9 mouse cellular contexts compared by ENCODE assay signal in the genomic region with DNA sequence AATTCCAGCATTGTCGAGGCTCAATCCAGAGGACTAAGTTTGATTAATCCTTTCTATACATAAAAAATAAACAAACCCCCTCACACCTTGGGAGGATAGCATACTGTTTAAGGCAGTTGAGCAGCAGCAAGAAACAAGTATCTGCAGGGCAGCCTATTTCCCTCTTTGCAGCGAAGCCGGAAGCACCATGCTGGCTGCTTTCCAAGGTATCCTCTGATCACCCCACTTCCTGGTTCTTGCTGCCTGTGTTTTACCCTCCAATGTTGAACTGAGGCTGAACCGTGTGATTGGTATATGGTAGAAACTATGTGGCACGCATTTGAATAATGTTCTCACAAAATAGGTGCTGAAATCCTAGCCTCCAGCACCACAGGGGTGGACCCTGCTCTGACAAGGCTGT. TPM values are rescaled to one million over a fixed set of nuclear protein-coding genes. Genes with fewer than 3 reads are reported as not detected.
DNase-seq lines count a peak whose midpoint lies in the region; ATAC-seq and TF ChIP-seq lines count a peak whose summit lies in the region.
"Had no signal": no experiment of that assay in that cellular context is flagged by ENCODE, and none has a peak within 500 bp of the region (broad histone marks: within the 10 kb centered on the region; RNA-seq: fewer than 3 reads in every experiment).

No protein-coding gene starts in this region.

- no peak for TF ChIP-seq POLR2A in CH12.LX (IDR thresholded peaks at IDR 0.05; ENCODE audit: low read depth, low read length)

- ATAC-seq in heart, embryonic 15.5 days (replicated peaks; ENCODE audit: insufficient number of reproducible peaks, insufficient read depth, low FRiP score, low read depth): no peak
- ATAC-seq in megakaryocyte progenitor cell, adult 5-6 weeks (replicated peaks; ENCODE audit: poor library complexity): peak; percentile 79

- DNase-seq in adrenal gland, adult (ENCODE audit: inconsistent age in 2 of 2, low spot score in 1 of 2): peak; percentile 47 to 73
- no peak for DNase-seq in adrenal gland, postnatal 4 days (ENCODE audit: low spot score in 2 of 2)
- DNase-seq in CH12.LX (ENCODE audit: extremely low read depth): no peak
- DNase-seq in kidney, postnatal 36 days: peak; percentile 79 to 81
- DNase-seq in thymus, postnatal 25 days: peak; percentile 80
- no peak for DNase-seq in frontal cortex, postnatal 25 days (ENCODE audit: low spot score in 2 of 2)

- in situ Hi-C loops in CH12.LX (cut with MboI; ENCODE audit: low pct_ligation_motif_present, low pct_unique_long_range_greater_than_20kb, low sequenced_read_pairs): no loop called here

- H3K27ac ChIP-seq in CH12.LX (ENCODE audit: insufficient read depth, low read depth): no peak overlapping the region
- 0 out of 2 replicates have a peak overlapping the region, but pooled peaks have one; percentile 15 for H3K27ac ChIP-seq in heart, embryonic 15.5 days
- H3K27ac ChIP-seq: embryonic facial prominence, embryonic 15.5 days had no signal

- TF ChIP-seq EP300 in CH12.LX (IDR thresholded peaks at IDR 0.05; ENCODE audit: low read length): no peak

- no peaks in the 10 kb centered on the region for H3K27me3 ChIP-seq in CH12.LX (replicated peaks)
- H3K27me3 ChIP-seq in heart, embryonic 15.5 days: no peaks in the 10 kb centered on the region
- H3K27me3 ChIP-seq: embryonic facial prominence, embryonic 15.5 days had no signal

- no peaks in the 10 kb centered on the region for H3K36me3 ChIP-seq in CH12.LX (replicated peaks in 1 of 2; ENCODE audit: control insufficient read depth in 1 of 2, insufficient read depth in 1 of 2, low read length in 1 of 2)
- no peaks in the 10 kb centered on the region for H3K36me3 ChIP-seq in heart, embryonic 15.5 days
- H3K36me3 ChIP-seq: embryonic facial prominence, embryonic 15.5 days had no signal

- no peak for TF ChIP-seq CTCF in CH12.LX (conservative IDR thresholded peaks at IDR 0.05 in 1 of 2, IDR thresholded peaks at IDR 0.05 in 1 of 2; ENCODE audit: low read depth in 2 of 2, low read length in 2 of 2)

- no peak overlapping the region for H3K4me2 ChIP-seq in CH12.LX (ENCODE audit: insufficient read depth, low read depth, poor library complexity, severe bottlenecking)
- no peak overlapping the region for H3K4me2 ChIP-seq in heart, embryonic 15.5 days
- H3K4me2 ChIP-seq: embryonic facial prominence, embryonic 15.5 days had no signal

- TF ChIP-seq RAD21 in CH12.LX (IDR thresholded peaks at IDR 0.05; ENCODE audit: low read depth, low read length): no peak

- no peak overlapping the region for H3K4me3 ChIP-seq in CH12.LX (replicated peaks in 1 of 3; ENCODE audit: low read depth in 2 of 3, low read length in 2 of 3, poor library complexity in 1 of 3)
- H3K4me3 ChIP-seq in heart, embryonic 15.5 days: no peak overlapping the region
- H3K4me3 ChIP-seq: embryonic facial prominence, embryonic 15.5 days had no signal

- 35% methylated on average over 5 of the region's 5 CpGs for WGBS in heart, embryonic 15.5 days

- H3K4me1 ChIP-seq in CH12.LX (ENCODE audit: control insufficient read depth in 1 of 2, insufficient read depth in 2 of 2): peaks cover 4 to 7% of the 10 kb centered on the region in 2 experiments; a peak in 2 of 4 replicates
- no peaks in the 10 kb centered on the region for H3K4me1 ChIP-seq in heart, embryonic 15.5 days (replicated peaks)
- H3K4me1 ChIP-seq: embryonic facial prominence, embryonic 15.5 days had no signal

- no peak overlapping the region for H3K9ac ChIP-seq in CH12.LX (ENCODE audit: insufficient read depth, low read depth)
- no peak overlapping the region for H3K9ac ChIP-seq in heart, embryonic 15.5 days
- H3K9ac ChIP-seq: embryonic facial prominence, embryonic 15.5 days had no signal

- dilution Hi-C loops in CH12.LX (cut with MboI; ENCODE audit: extremely low pct_ligation_motif_present, extremely low pct_unique_long_range_greater_than_20kb, low sequenced_read_pairs): no loop called here

- H3K79me2 ChIP-seq in CH12.LX (replicated peaks; ENCODE audit: control insufficient read depth, extremely low read depth, insufficient read depth, poor library complexity, severe bottlenecking): no peaks in the 10 kb centered on the region

- H3K9me3 ChIP-seq in CH12.LX (replicated peaks; ENCODE audit: low read length): no peaks in the 10 kb centered on the region
- no peaks in the 10 kb centered on the region for H3K9me3 ChIP-seq in heart, embryonic 15.5 days (replicated peaks)
- H3K9me3 ChIP-seq: embryonic facial prominence, embryonic 15.5 days had no signal

TF ChIP-seq in CH12.LX, 34 proteins besides CTCF, POLR2A, EP300 and RAD21:
- peak; percentile 30; the same call in 1 of the 2 replicates for TF ChIP-seq ELF1 (IDR thresholded peaks at IDR 0.05; ENCODE audit: low read depth, low read length)
- TF ChIP-seq JUND (conservative IDR thresholded peaks at IDR 0.05; ENCODE audit: low read depth, low read length): no peak
TF ChIP-seq in CH12.LX: peak in this region for 1.

RNA-seq across cellular contexts. Expression of a gene that starts 6.7 kb away (rescaled TPM):
- total RNA-seq in adrenal gland, postnatal 4 days (2021): 100 to 1,000 TPM; 590 to 658 TPM
- total RNA-seq in CH12.LX (2012; rRNA removed): 260 and 311 TPM in 2 replicates
- 459 and 511 TPM in 2 replicates for total RNA-seq in CH12.LX (2014; rRNA removed)
- 549 and 597 TPM in 2 replicates for polyA plus RNA-seq in CH12.LX (2012; ENCODE audit: insufficient read length, low read depth)
- polyA plus RNA-seq in heart, embryonic 15.5 days (2015; fragmentation: Nextera tagmentation; extraction: Ambion mirVana): 332 and 350 TPM in 2 replicates
- 254 and 283 TPM in 2 replicates for total RNA-seq in megakaryocyte progenitor cell, adult 5-6 weeks (2015)
- total RNA-seq in megakaryocyte progenitor cell, adult 5-6 weeks (2017): 684 and 913 TPM in 2 replicates

RNA-seq across cellular contexts. Expression of a gene that starts 29.9 kb away (rescaled TPM):
- total RNA-seq in adrenal gland, postnatal 4 days (2021): 10 to 100 TPM in 1 of 2 experiments, 1 to 10 TPM in 1; 2.1 to 33.7 TPM
- 0.13 TPM in 2 replicates for total RNA-seq in CH12.LX (2012; rRNA removed)
- not detected in 2 replicates for total RNA-seq in CH12.LX (2014; rRNA removed)
- polyA plus RNA-seq in CH12.LX (2012; ENCODE audit: insufficient read length, low read depth): 0.20 and 0.23 TPM in 2 replicates
- 0.64 and 0.67 TPM in 2 replicates for polyA plus RNA-seq in heart, embryonic 15.5 days (2015; fragmentation: Nextera tagmentation; extraction: Ambion mirVana)
- not detected in 2 replicates for total RNA-seq in megakaryocyte progenitor cell, adult 5-6 weeks (2015)
- total RNA-seq in megakaryocyte progenitor cell, adult 5-6 weeks (2017): not detected in 2 replicates

Comparison
In these comparisons a context has a peak if more than half of its experiments do, and no peak if none do; other contexts are left out.
1. DNase-seq: peak in adrenal gland, adult (2 of 2), kidney, postnatal 36 days (2 of 2) and thymus, postnatal 25 days (single experiment); none in adrenal gland, postnatal 4 days (0 of 2), CH12.LX (single experiment) and frontal cortex, postnatal 25 days (0 of 2).